Mouse (Mus musculus) lung, postnatal 0 days (tissue): Measurements from ENCODE around the gene Tectb. TPM values are rescaled to one million over a fixed set of nuclear protein-coding genes. Genes with fewer than 3 reads are reported as not detected.

Experiments used
- ATAC-seq: fragments of 200-750 bp; cut with Nextera tagmentation; 2 replicates; pipeline ENCODE4 v1.8.0; 2017; ENCODE audit warnings: moderate library complexity
- DNase-seq: peaks from one replicate; pipeline ENCODE4 v3.0.0-alpha.2; 2016; ENCODE audit warnings: low spot score
- H3K27ac ChIP-seq: fragments of 300-500 bp; sonication (generic); 2 replicates; pipeline ENCODE4 v1.5.1; 2014; ENCODE audit warnings: antibody characterized with exemption, mild to moderate bottlenecking, low read length, mixed read lengths
- H3K27me3 ChIP-seq: fragments of 300-500 bp; sonication (generic); replicated peaks from 2 replicates; pipeline ENCODE4 v1.6.1; 2014; ENCODE audit warnings: low read length, mixed read lengths; ENCODE audit not compliant: insufficient read depth
- H3K36me3 ChIP-seq: fragments of 300-500 bp; sonication (generic); 2 replicates; pipeline ENCODE4 v1.6.1; 2014; ENCODE audit warnings: low read length, mixed read lengths; ENCODE audit not compliant: insufficient read depth
- H3K4me1 ChIP-seq: fragments of 300-500 bp; sonication (generic); 2 replicates; pipeline ENCODE4 v1.6.1; 2014; ENCODE audit warnings: antibody characterized with exemption, low read depth, low read length, mixed read lengths; ENCODE audit not compliant: insufficient read depth
- H3K4me2 ChIP-seq: fragments of 300-500 bp; sonication (generic); replicated peaks from 2 replicates; pipeline ENCODE4 v1.6.1; 2014; ENCODE audit warnings: low read depth, mild to moderate bottlenecking, low read length, moderate library complexity, mixed read lengths
- H3K4me3 ChIP-seq: fragments of 300-500 bp; sonication (generic); 2 replicates; pipeline ENCODE4 v1.5.1; 2014; ENCODE audit warnings: low read depth, low read length
- H3K9ac ChIP-seq: fragments of 300-500 bp; sonication (generic); replicated peaks from 2 replicates; pipeline ENCODE4 v1.6.1; 2014; ENCODE audit warnings: low read depth, mild to moderate bottlenecking
- H3K9me3 ChIP-seq: fragments of 300-500 bp; sonication (generic); 2 replicates; pipeline ENCODE4 v1.6.1; 2016; ENCODE audit warnings: low read length, mixed read lengths
- CTCF ChIP-seq: IDR thresholded peaks from 2 replicates; pipeline ENCODE4 v1.5.1; 2016; ENCODE audit warnings: antibody characterized with exemption, mild to moderate bottlenecking
- EP300 ChIP-seq: IDR thresholded peaks from 2 replicates; pipeline ENCODE4 v1.6.1; 2016; ENCODE audit warnings: antibody characterized with exemption, mild to moderate bottlenecking, control low read depth
- WGBS: fragments of 180-500 bp; shearing (Covaris S2); extraction: QIAGEN DNeasy Blood & Tissue Kit; methylation state at CpG from one replicate; pipeline ENCODE4 v1.1.7; 2014; 5-methylcytosine and 5-hydroxymethylcytosine counted together
- polyA plus RNA-seq: library from polyadenylated mRNA; unstranded; fragments of >200 nt; fragmentation: Nextera tagmentation; extraction: Ambion mirVana; gene quantifications from 2 replicates; pipeline ENCODE4 v1.2.1, GENCODE M21; 2015

Gene Tectb
- polyA plus RNA-seq, 1 experiment from 2014 or later = 0.21 TPM

- Histone ChIP-seq H3K27ac (peak overlapping the region; percentile 77), H3K4me3 (peak overlapping the region; percentile 25), H3K36me3 (no peaks in the 10 kb centered on the region), H3K27me3 (no peaks in the 10 kb centered on the region), H3K9ac (peak overlapping the region; percentile 39; the same call in 1 of the 2 replicates), H3K4me2 (peak overlapping the region; percentile 55), H3K4me1 (no peaks in the 10 kb centered on the region; the same call in 1 of the 2 replicates), H3K9me3 (no peaks in the 10 kb centered on the region)
- ATAC-seq = peak; percentile 35
- TF ChIP-seq CTCF (peak; percentile 86), EP300 (no peak)
- DNase-seq = peak; percentile 86
- 5% methylated on average over 20 of the region's 20 CpGs for WGBS
Observed at GRCm38 (mm10) chr19:55218192-55218739, 37.7 kb downstream of the Tectb start.

- H3K4me1 ChIP-seq = no peaks in the 10 kb centered on the region; the same call in 1 of the 2 replicates
- DNase-seq = no peak
- H3K27ac ChIP-seq = peak overlapping the region; percentile 77
- H3K4me2 ChIP-seq = peak overlapping the region; percentile 55
- H3K4me3 ChIP-seq = peak overlapping the region; percentile 25
- no peaks in the 10 kb centered on the region for H3K36me3 ChIP-seq
- TF ChIP-seq EP300 (no peak), CTCF (no peak)
- ATAC-seq = peak; percentile 5; the same call in 1 of the 2 replicates
- 17% methylated on average over 12 of the region's 12 CpGs for WGBS
- H3K9me3 ChIP-seq = no peaks in the 10 kb centered on the region
- H3K27me3 ChIP-seq = no peaks in the 10 kb centered on the region
- H3K9ac ChIP-seq = peak overlapping the region; percentile 39; the same call in 1 of the 2 replicates
Observed at GRCm38 (mm10) chr19:55218741-55219221, 38.2 kb downstream of the Tectb start.

DNA sequence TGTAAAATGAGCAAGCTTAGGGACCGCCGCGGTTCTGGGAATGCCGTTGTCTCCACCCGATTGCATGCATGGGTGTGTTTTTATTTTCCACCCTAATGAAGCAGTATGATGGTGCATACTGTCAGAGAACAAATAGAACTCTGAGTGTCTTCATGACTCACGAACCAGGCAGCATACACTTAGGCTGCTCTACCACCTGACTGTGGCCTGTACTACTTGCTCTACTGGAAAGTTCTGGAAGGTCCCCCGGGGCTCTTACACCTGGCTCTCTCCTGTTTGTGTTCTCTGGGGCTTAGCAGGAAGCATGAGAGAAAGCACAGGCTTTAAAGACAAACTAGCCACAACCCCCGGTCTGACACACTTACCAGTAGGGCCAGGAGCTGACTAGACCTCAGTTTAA lies 38.8 kb downstream of the Tectb start:
- Histone ChIP-seq H3K4me3 (no peak overlapping the region), H3K27ac (peak overlapping the region; percentile 77), H3K27me3 (no peaks in the 10 kb centered on the region), H3K4me1 (no peaks in the 10 kb centered on the region; the same call in 1 of the 2 replicates), H3K9me3 (no peaks in the 10 kb centered on the region), H3K4me2 (no peak overlapping the region), H3K9ac (no peak overlapping the region; the same call in 1 of the 2 replicates), H3K36me3 (no peaks in the 10 kb centered on the region)
- ATAC-seq (peak; percentile 70), DNase-seq (peak; percentile 75)
- no peak for TF ChIP-seq EP300
- no peak for TF ChIP-seq CTCF
- WGBS = 62% methylated on average over 8 of the region's 8 CpGs

DNA sequence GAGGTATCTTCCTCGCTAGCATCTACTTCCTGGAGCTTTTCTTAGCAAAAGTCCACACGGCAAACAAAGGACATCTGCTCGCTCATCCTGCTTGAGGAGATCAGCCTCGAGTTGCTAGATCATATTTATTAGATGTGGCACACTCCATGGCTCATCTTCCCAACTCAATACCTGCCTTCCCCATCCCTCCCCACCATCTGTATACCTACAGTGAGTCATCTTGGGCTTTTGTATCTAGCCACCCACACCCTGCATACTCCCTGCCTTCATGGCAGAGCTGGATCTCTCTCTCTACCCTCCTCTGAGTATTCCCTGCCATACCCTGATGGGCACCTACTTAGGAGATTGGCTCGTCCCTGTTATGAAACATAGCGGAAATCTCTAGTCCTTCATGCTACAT lies 40.7 kb downstream of the Tectb start:
- Histone ChIP-seq H3K9ac (no peak overlapping the region), H3K27ac (no peak overlapping the region), H3K27me3 (no peaks in the 10 kb centered on the region), H3K9me3 (no peaks in the 10 kb centered on the region), H3K4me2 (no peak overlapping the region), H3K4me3 (no peak overlapping the region), H3K36me3 (no peaks in the 10 kb centered on the region), H3K4me1 (no peaks in the 10 kb centered on the region; the same call in 1 of the 2 replicates)
- ATAC-seq (no peak), DNase-seq (no peak)
- TF ChIP-seq EP300 = no peak
- TF ChIP-seq CTCF = no peak
- whole genome bisulfite sequencing = 76% methylated on average over 6 of the region's 6 CpGs

- Histone ChIP-seq H3K4me3 (no peak overlapping the region), H3K9ac (no peak overlapping the region), H3K36me3 (no peaks in the 10 kb centered on the region), H3K27me3 (no peaks in the 10 kb centered on the region), H3K4me1 (no peaks in the 10 kb centered on the region; the same call in 1 of the 2 replicates), H3K9me3 (no peaks in the 10 kb centered on the region), H3K4me2 (no peak overlapping the region), H3K27ac (no peak overlapping the region)
- 88% methylated on average over 9 of the region's 9 CpGs for WGBS
- TF ChIP-seq CTCF (no peak), EP300 (no peak)
- ATAC-seq (no peak), DNase-seq (no peak)
Observed at GRCm38 (mm10) chr19:55222268-55222667, 41.7 kb downstream of the Tectb start.

- Histone ChIP-seq H3K27me3 (no peaks in the 10 kb centered on the region), H3K4me1 (no peaks in the 10 kb centered on the region), H3K4me3 (no peak overlapping the region), H3K4me2 (no peak overlapping the region), H3K27ac (no peak overlapping the region), H3K9me3 (no peaks in the 10 kb centered on the region), H3K36me3 (no peaks in the 10 kb centered on the region), H3K9ac (no peak overlapping the region)
- 71% methylated on average over 5 of the region's 5 CpGs for WGBS
- TF ChIP-seq EP300 = no peak
- TF ChIP-seq CTCF = no peak
- no peak for DNase-seq
- no peak for ATAC-seq
Observed at GRCm38 (mm10) chr19:55226621-55227020, 46.1 kb downstream of the Tectb start.
